Mouse (Mus musculus) right cerebral cortex, adult 2 months (tissue): ENCODE data around the gene A830018L16Rik.

Experiments
- DNase-seq, 2 experiments: peaks; one replicate each; pipeline ENCODE4 v3.0.0; 2021 to 2022; ENCODE audit warnings: low spot score in 2 of 2

A830018L16Rik gene

GRCm38 (mm10) chr1:11652773-11653172 lies 238.9 kb downstream of the A830018L16Rik start:
- no peak for DNase-seq

DNA sequence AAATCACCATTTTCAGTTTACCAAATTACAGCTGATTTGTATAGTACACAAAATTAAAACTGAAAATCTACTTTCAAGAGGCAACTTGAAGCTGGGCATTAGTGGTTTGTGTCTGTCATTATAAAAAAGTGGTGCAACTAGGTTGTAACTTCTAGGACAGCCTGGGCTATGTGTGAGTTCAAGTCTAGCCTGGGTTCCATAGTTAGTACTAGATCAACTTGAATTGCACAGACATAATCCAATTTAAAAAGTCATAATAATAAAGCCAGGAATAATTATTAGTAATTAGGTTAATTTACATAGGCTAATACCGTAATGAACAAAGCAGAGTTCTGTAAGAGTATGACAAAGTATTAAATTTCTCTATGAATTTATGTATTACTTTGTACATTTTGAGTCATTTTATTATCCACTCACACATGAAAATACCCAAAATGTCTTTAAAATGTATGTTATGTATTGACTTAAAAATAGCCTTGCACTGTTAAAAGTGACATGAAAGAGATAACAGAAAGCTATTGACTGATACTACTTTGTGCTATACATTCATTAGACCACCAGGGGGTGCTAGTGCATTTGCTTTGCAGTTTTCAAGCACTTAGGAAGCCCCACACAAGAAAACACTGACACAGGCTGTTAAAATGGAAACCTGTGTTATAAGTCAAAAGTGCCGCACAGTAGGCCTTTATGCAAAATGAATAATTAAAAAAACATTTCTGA lies 243.6 kb downstream of the A830018L16Rik start:
- peak; percentile 17 to 54 for DNase-seq

DNA sequence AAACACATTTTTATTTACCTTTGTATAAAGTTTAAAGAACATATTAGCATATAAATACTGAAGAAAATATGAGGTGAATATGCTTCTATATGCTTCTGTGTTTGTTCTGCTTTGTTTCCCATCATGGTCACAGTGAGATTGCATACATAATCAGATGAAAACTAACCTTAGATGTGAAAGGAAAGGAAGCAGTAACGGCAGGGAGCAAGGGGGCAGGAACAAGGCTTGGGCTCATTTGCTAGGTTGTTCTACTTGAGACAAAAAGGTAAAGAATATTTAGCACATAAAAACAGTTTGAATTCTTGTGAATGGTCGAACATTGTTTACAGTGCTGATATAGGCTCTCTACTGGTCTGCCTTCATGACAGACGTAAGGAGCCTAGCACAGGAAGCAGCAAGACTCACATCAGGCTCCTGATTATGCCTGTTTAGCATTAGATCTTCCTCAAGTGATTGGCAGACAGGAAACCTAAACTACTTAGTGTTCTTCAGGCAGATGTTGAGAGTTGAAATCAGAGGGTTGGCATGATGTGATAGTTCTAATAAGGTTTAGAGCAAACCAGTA lies 244.2 kb downstream of the A830018L16Rik start:
- no peak for DNase-seq

GRCm38 (mm10) chr1:11744749-11745314 lies 330.9 kb downstream of the A830018L16Rik start:
- DNase-seq, result no peak

GRCm38 (mm10) chr1:11748424-11748823 lies 334.5 kb downstream of the A830018L16Rik start:
- DNase-seq, result peak in 1 of 2 experiments; percentile 4

DNA sequence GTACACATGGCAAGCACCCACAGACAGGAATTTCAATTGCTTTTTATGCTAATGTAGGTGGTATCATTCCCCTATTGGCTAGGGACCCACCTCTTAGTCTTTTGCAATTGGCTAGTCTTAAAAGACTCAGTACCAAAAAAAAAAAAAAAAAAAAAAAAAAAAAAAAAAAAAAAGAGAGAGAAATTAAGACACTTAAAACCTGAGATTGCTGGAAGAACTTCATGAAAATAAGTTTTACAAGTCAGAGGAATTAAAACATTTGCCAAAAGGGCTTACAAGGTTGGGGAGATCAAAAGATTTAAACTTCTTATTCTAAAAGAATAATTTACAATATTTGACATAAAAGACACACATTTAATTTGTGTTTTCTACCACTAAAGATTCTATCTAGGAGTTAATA lies 336.2 kb downstream of the A830018L16Rik start:
- DNase-seq, result no peak

DNA sequence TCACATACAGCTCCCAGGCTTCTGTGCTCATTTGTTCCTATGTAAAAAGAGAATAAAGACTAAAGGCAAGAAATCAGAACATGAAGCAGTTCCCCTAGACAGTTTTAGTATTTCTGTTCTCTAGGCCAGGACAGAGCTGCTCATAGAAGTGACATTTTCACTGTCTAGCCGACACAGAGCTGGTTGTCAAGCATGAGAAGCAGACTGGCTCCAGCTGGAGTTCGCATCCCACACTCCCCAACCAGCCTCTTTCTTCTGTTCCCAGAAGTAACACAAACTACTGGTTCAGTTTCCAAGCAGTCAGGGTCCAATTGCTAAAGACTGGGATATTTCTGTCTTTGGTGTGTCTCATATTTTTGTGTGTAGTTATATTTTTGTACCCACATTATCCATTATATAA lies 336.7 kb downstream of the A830018L16Rik start:
- DNase-seq, result peak in 1 of 2 experiments; percentile 11

DNA sequence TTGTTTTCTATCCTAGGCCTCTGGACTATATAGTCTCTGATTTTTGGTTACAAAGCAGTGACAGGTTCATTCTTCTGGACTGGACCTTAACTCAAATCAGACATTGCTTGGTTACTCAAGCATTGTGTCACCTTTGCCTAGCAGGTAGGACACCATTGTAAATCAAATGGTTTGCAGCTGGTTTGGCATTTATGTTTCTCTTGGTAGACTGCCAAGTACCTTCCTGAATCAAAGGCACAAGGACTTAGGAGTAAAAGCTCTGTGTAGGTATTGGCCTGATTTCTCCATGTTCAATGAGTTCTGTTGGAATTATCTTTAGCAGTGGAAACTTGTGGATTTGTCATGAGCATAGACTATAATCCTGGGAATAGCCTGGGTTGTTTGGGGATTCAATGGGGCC lies 338.1 kb downstream of the A830018L16Rik start:
- DNase-seq, result no peak

DNA sequence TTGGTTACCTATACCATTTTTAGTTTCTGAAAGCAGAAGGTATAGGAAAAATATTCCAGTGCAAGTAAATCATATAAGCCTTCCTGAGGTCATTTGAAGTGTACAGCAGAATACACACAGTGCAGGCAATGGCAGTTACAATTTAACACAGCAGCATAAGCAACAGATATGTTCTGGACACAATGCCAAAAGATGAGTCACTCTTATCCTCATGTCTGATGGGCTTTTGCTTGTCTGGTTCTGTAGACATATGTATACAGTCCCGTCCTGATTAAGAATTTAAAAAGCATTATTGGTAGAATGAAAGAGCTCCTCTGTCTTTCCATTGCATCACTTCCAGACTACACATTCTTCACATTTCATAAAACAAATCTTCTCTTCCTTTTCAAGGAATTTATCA lies 374.4 kb downstream of the A830018L16Rik start:
- DNase-seq, result no peak

- no peak for DNase-seq
Measured at GRCm38 (mm10) chr1:11792820-11793219, 378.9 kb downstream of the A830018L16Rik start.

- peak in 1 of 2 experiments; percentile 2 for DNase-seq
Measured at GRCm38 (mm10) chr1:11795666-11796065, 381.8 kb downstream of the A830018L16Rik start.

DNA sequence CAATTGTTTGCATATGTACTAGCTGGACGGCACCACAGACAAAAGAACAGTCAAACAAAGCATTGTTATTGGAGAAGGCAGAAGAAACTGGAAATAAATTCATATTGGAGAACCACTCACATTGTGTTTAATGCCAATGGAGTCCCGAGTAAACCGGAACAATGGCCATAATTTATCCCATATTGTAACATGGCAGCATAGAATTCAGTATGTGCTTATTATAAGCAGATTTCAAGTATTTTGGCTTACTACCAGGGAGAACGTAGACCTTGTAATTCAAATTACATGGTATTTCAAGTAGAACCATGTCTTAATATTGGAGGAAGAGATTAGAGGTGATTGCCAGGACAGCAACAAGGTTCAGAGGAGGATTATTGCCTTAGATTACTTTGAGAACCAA lies 458.9 kb downstream of the A830018L16Rik start:
- DNase-seq, result no peak

GRCm38 (mm10) chr1:11873573-11873972 lies 459.7 kb downstream of the A830018L16Rik start:
- DNase-seq, result no peak

DNA sequence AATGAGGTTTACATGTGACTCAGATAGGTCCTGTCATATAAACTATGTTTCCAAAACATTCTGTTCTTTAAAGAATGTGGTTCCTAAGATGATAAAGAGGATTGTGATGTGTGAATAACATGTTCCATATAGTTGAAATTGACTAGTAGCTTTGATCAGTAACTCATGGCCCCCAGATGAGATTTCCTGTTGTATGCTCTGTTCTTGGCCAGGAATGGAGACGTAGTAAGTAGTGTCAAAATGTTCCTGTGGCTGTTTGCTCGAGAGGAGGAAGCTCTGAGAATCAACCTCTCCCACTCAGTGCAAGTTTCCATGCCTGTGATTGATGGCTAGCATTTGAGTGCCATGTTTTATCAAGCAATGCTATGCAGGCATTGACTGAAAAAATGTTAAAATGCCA lies 467.8 kb downstream of the A830018L16Rik start:
- no peak for DNase-seq

- peak in 1 of 2 experiments; percentile 6 for DNase-seq
Measured at GRCm38 (mm10) chr1:11895715-11896114, 481.8 kb downstream of the A830018L16Rik start.

GRCm38 (mm10) chr1:11915873-11916272 lies 502.0 kb downstream of the A830018L16Rik start:
- no peak for DNase-seq

GRCm38 (mm10) chr1:11936984-11937383 lies 523.1 kb downstream of the A830018L16Rik start:
- DNase-seq, result no peak

GRCm38 (mm10) chr1:11959421-11960206 lies 545.7 kb downstream of the A830018L16Rik start:
- DNase-seq, result no peak

DNA sequence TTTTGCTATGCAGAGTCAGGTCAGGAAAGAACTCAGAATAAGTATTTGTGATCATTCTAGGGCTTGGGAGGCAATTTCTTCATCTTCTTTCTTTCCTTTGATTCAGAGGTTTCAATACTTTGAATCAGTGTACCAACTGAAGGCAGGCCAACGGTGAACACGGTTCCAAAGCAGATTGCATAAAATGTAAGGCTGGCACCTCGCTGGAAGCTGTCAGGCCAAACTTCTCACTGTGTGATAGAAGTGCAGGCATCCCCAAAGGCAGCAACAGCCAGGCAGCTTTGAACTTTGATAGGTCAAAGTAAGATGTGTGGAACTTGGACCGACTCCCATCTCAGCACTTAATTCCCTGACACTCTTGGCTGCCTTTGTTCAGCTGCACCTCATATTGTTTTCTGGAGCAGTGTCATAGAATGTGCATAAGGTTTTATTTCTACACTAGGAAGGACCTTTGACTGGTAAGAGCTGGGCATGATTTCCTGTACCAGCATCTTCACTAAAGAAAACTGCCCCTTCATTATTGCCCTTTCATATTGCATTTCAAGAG lies 568.8 kb downstream of the A830018L16Rik start:
- DNase-seq, result no peak

- DNase-seq, result no peak
Measured at GRCm38 (mm10) chr1:11990011-11990410, 576.1 kb downstream of the A830018L16Rik start.

- no peak for DNase-seq
Measured at GRCm38 (mm10) chr1:11996297-11996878, 582.5 kb downstream of the A830018L16Rik start.

DNA sequence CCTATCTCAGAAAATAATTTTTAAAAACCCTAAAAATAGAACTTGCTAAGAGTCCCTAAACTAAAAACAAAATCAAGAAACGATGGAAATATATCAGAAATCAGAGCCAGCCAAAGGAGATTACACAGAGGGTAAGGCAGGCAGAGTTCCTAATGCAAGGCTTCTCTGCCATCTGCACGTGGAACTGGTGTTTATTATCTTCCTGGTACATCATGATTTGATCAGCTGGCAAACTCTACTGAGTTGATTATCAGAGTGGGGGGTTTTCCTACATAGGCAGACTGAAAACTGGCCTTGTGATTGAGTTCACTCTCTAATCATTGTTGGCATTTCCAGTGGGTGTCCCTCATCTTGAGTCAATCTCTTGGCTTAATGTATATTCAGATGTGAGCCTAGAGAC lies 583.7 kb downstream of the A830018L16Rik start:
- no peak for DNase-seq
